Mouse (Mus musculus) stomach, postnatal 0 days (tissue): ENCODE measurements around the gene Rpl15. TPM values are rescaled to one million over a fixed set of nuclear protein-coding genes. Genes with fewer than 3 reads are reported as not detected.
"Not testable (repeated sequence)": the region's sequence is repeated elsewhere in the genome, so short reads cannot be mapped to it uniquely, and the experiment has no call there.

Experiments
- ATAC-seq: fragments of 200-750 bp; cut with Nextera tagmentation; 2 replicates; pipeline ENCODE4 v1.8.0; 2017; ENCODE audit not compliant: low FRiP score, low TSS enrichment
- DNase-seq: peaks from one replicate; pipeline ENCODE4 v3.0.0-alpha.2; 2016; ENCODE audit warnings: low spot score
- H3K27ac ChIP-seq: fragments of 300-500 bp; sonication (generic); replicated peaks from 2 replicates; pipeline ENCODE4 v1.5.1; 2014; ENCODE audit warnings: mild to moderate bottlenecking, control low read depth
- H3K27me3 ChIP-seq: fragments of 300-500 bp; sonication (generic); 2 replicates; pipeline ENCODE4 v1.6.1; 2014; ENCODE audit warnings: low read length; ENCODE audit not compliant: control insufficient read depth, insufficient read depth
- H3K36me3 ChIP-seq: fragments of 300-500 bp; sonication (generic); 2 replicates; pipeline ENCODE4 v1.6.1; 2014; ENCODE audit warnings: low read length, mixed read lengths; ENCODE audit not compliant: control insufficient read depth, insufficient read depth
- H3K4me1 ChIP-seq: fragments of 300-500 bp; sonication (generic); replicated peaks from 2 replicates; pipeline ENCODE4 v1.6.1; 2014; ENCODE audit warnings: antibody characterized with exemption; ENCODE audit not compliant: control insufficient read depth, insufficient read depth
- H3K4me2 ChIP-seq: fragments of 300-500 bp; sonication (generic); replicated peaks from 2 replicates; pipeline ENCODE4 v1.6.1; 2014; ENCODE audit warnings: low read depth, mild to moderate bottlenecking, control low read depth, moderate library complexity
- H3K4me3 ChIP-seq: fragments of 300-500 bp; sonication (generic); 2 replicates; pipeline ENCODE4 v1.5.1; 2014; ENCODE audit warnings: low read depth, low read length, control low read depth
- H3K9ac ChIP-seq: fragments of 300-500 bp; sonication (generic); 2 replicates; pipeline ENCODE4 v1.6.1; 2014; ENCODE audit warnings: mild to moderate bottlenecking, low read length, control low read depth, mixed read lengths
- H3K9me3 ChIP-seq: fragments of 300-500 bp; sonication (generic); 2 replicates; pipeline ENCODE4 v1.6.1; 2016; ENCODE audit warnings: low read length; ENCODE audit not compliant: control insufficient read depth
- CTCF ChIP-seq: IDR thresholded peaks from 2 replicates; pipeline ENCODE4 v1.5.1; 2016; ENCODE audit warnings: antibody characterized with exemption, low read depth, mild to moderate bottlenecking, moderate library complexity
- EP300 ChIP-seq: optimal IDR thresholded peaks from 2 replicates; pipeline ENCODE3; 2016; ENCODE audit warnings: antibody characterized with exemption
- WGBS: fragments of 180-500 bp; shearing (Covaris S2); extraction: QIAGEN DNeasy Blood & Tissue Kit; methylation state at CpG from one replicate; pipeline ENCODE4 v1.1.7; 2014; 5-methylcytosine and 5-hydroxymethylcytosine counted together
- polyA plus RNA-seq: library from polyadenylated mRNA; unstranded; fragments of >200 nt; fragmentation: Nextera tagmentation; extraction: Ambion mirVana; gene quantifications from 2 replicates; pipeline ENCODE4 v1.2.1, GENCODE M21; 2015

Gene Rpl15
- polyA plus RNA-seq, 1 experiment from 2014 or later, result 389 TPM

GRCm38 (mm10) chr14:18233981-18234960 lies 36.9 kb downstream of the Rpl15 start:
- no peak for TF ChIP-seq EP300
- no peak for TF ChIP-seq CTCF
- H3K4me2 ChIP-seq, result no peak overlapping the region
- ATAC-seq (peak; percentile 34), DNase-seq (no peak)
- H3K27ac ChIP-seq, result peak overlapping the region; percentile 42
- H3K4me3 ChIP-seq, result no peak overlapping the region
- no peaks in the 10 kb centered on the region for H3K36me3 ChIP-seq
- H3K4me1 ChIP-seq, result peaks cover 5% of the 10 kb centered on the region; the same call in 1 of the 2 replicates
- no peak overlapping the region for H3K9ac ChIP-seq
- H3K9me3 ChIP-seq, result no peaks in the 10 kb centered on the region
- 30% methylated on average over 5 of the region's 5 CpGs for WGBS
- H3K27me3 ChIP-seq, result no peaks in the 10 kb centered on the region

- Histone ChIP-seq H3K27me3 (no peaks in the 10 kb centered on the region), H3K4me3 (no peak overlapping the region), H3K4me2 (no peak overlapping the region), H3K4me1 (peaks cover 5% of the 10 kb centered on the region; the same call in 1 of the 2 replicates), H3K36me3 (no peaks in the 10 kb centered on the region), H3K9ac (no peak overlapping the region), H3K9me3 (no peaks in the 10 kb centered on the region), H3K27ac (no peak overlapping the region)
- TF ChIP-seq CTCF (no peak), EP300 (no peak)
- DNase-seq, result no peak
- no peak for ATAC-seq
- WGBS, result 80% methylated on average over 2 of the region's 2 CpGs
These were observed 38.1 kb downstream of the Rpl15 start for GRCm38 (mm10) chr14:18233076-18233475.

- not testable (repeated sequence) for H3K9ac ChIP-seq, H3K36me3 ChIP-seq, H3K4me3 ChIP-seq, H3K4me1 ChIP-seq, DNase-seq, H3K27ac ChIP-seq, H3K27me3 ChIP-seq, H3K4me2 ChIP-seq, ATAC-seq, H3K9me3 ChIP-seq
- WGBS, result 94% methylated on average over 8 of the region's 8 CpGs
These were observed 39.3 kb downstream of the Rpl15 start for GRCm38 (mm10) chr14:18231866-18232265.

GRCm38 (mm10) chr14:18229751-18230150 lies 41.4 kb downstream of the Rpl15 start:
- not testable (repeated sequence) for H3K4me2 ChIP-seq, H3K9ac ChIP-seq, H3K27ac ChIP-seq, H3K4me3 ChIP-seq, H3K27me3 ChIP-seq, ATAC-seq, H3K9me3 ChIP-seq, H3K4me1 ChIP-seq, DNase-seq, H3K36me3 ChIP-seq
- 94% methylated on average over 10 of the region's 10 CpGs for WGBS

GRCm38 (mm10) chr14:18226181-18226580 lies 45.0 kb downstream of the Rpl15 start:
- not testable (repeated sequence) for DNase-seq, H3K9me3 ChIP-seq, H3K4me2 ChIP-seq, H3K4me3 ChIP-seq, H3K27me3 ChIP-seq, H3K27ac ChIP-seq, H3K36me3 ChIP-seq, H3K4me1 ChIP-seq, H3K9ac ChIP-seq, ATAC-seq
- WGBS, result 66% methylated on average over 11 of the region's 11 CpGs

- not testable (repeated sequence) for ATAC-seq, H3K4me2 ChIP-seq
- WGBS, result 95% methylated on average over 11 of the region's 11 CpGs
These were observed 45.8 kb downstream of the Rpl15 start for GRCm38 (mm10) chr14:18225431-18225830.

More at GRCm38 (mm10) chr14:18225431-18225830, 45.8 kb downstream of the Rpl15 start:
- not testable (repeated sequence) for H3K36me3 ChIP-seq, H3K4me1 ChIP-seq, H3K9ac ChIP-seq, H3K9me3 ChIP-seq, H3K27me3 ChIP-seq, H3K27ac ChIP-seq, DNase-seq, H3K4me3 ChIP-seq
